Mouse (Mus musculus): ENCODE results near the gene Emilin3.
"Not testable (repeated sequence)": the region's sequence is repeated elsewhere in the genome, so short reads cannot be mapped to it uniquely, and the experiment has no call there.

The Emilin3 gene

GRCm38 (mm10) chr2:160912231-160912671 lies at the start of gene Emilin3:
Emilin3 (minus strand) TSS chr2:160912328.
- no peak for DNase-seq (ENCODE audit: inconsistent ontology term)

- DNase-seq (ENCODE audit: inconsistent ontology term): no peak
These were observed 49.0 kb upstream of the Emilin3 start for GRCm38 (mm10) chr2:160960956-160961646.

GRCm38 (mm10) chr2:160959901-160960300 lies 47.8 kb upstream of the Emilin3 start:
- DNase-seq (ENCODE audit: inconsistent ontology term): no peak

- no peak for DNase-seq (ENCODE audit: inconsistent ontology term)
These were observed 46.6 kb upstream of the Emilin3 start for GRCm38 (mm10) chr2:160958737-160959136.

GRCm38 (mm10) chr2:160957801-160958200 lies 45.7 kb upstream of the Emilin3 start:
- DNase-seq (ENCODE audit: inconsistent ontology term): not testable (repeated sequence)

GRCm38 (mm10) chr2:160957307-160957706 lies 45.2 kb upstream of the Emilin3 start:
- not testable (repeated sequence) for DNase-seq (ENCODE audit: inconsistent ontology term)

GRCm38 (mm10) chr2:160955331-160955730 lies 43.2 kb upstream of the Emilin3 start:
- no peak for DNase-seq (ENCODE audit: inconsistent ontology term)

GRCm38 (mm10) chr2:160954541-160954940 lies 42.4 kb upstream of the Emilin3 start:
- no peak for DNase-seq (ENCODE audit: inconsistent ontology term)

GRCm38 (mm10) chr2:160953131-160953873 lies 41.2 kb upstream of the Emilin3 start:
- DNase-seq (ENCODE audit: inconsistent ontology term): no peak

GRCm38 (mm10) chr2:160951595-160951994 lies 39.5 kb upstream of the Emilin3 start:
- no peak for DNase-seq (ENCODE audit: inconsistent ontology term)

GRCm38 (mm10) chr2:160942443-160942842 lies 30.3 kb upstream of the Emilin3 start:
- peak; percentile 2 for DNase-seq (ENCODE audit: inconsistent ontology term)

- DNase-seq (ENCODE audit: inconsistent ontology term): no peak
These were observed 29.0 kb upstream of the Emilin3 start for GRCm38 (mm10) chr2:160940930-160941709.

- no peak for DNase-seq (ENCODE audit: inconsistent ontology term)
These were observed 22.3 kb upstream of the Emilin3 start for GRCm38 (mm10) chr2:160934451-160934850.

GRCm38 (mm10) chr2:160933890-160934289 lies 21.8 kb upstream of the Emilin3 start:
- no peak for DNase-seq (ENCODE audit: inconsistent ontology term)

- DNase-seq (ENCODE audit: inconsistent ontology term): no peak
These were observed 20.9 kb upstream of the Emilin3 start for GRCm38 (mm10) chr2:160932981-160933380.

GRCm38 (mm10) chr2:160932325-160932724 lies 20.2 kb upstream of the Emilin3 start:
- no peak for DNase-seq (ENCODE audit: inconsistent ontology term)

- no peak for DNase-seq (ENCODE audit: inconsistent ontology term)
These were observed 19.2 kb upstream of the Emilin3 start for GRCm38 (mm10) chr2:160931378-160931777.

GRCm38 (mm10) chr2:160925203-160925602 lies 13.1 kb upstream of the Emilin3 start:
- peak; percentile 36 for DNase-seq (ENCODE audit: inconsistent ontology term)

- DNase-seq (ENCODE audit: inconsistent ontology term): no peak
These were observed 9.2 kb upstream of the Emilin3 start for GRCm38 (mm10) chr2:160921285-160921684.

GRCm38 (mm10) chr2:160918930-160919215 lies 6.7 kb upstream of the Emilin3 start:
- DNase-seq (ENCODE audit: inconsistent ontology term): no peak

GRCm38 (mm10) chr2:160918154-160918929 lies 6.2 kb upstream of the Emilin3 start:
- DNase-seq (ENCODE audit: inconsistent ontology term): no peak

- DNase-seq (ENCODE audit: inconsistent ontology term): peak; percentile 40
These were observed 5.2 kb upstream of the Emilin3 start for GRCm38 (mm10) chr2:160917313-160917712.
